8 mouse cellular contexts compared by ENCODE assay signal in genomic region chr11:78301357-78302084, GRCm38 (mm10). TPM values are rescaled to one million over a fixed set of nuclear protein-coding genes. Genes with fewer than 3 reads are reported as not detected.
DNase-seq lines count a peak whose midpoint lies in the region; ATAC-seq and TF ChIP-seq lines count a peak whose summit lies in the region.

TSS of gene Spag5 (plus strand) at chr11:78301529.

- peak within 1 kb of the TSS; percentile 84 for H3K4me3 ChIP-seq in gastrocnemius, adult 2 months
- peak within 1 kb of the TSS; percentile 65 for H3K4me3 ChIP-seq in hindbrain, postnatal 0 days (ENCODE audit: low read length)
- peak within 1 kb of the TSS; percentile 51 for H3K4me3 ChIP-seq in left cerebral cortex, adult 2 months

- H3K27me3 ChIP-seq in hindbrain, postnatal 0 days (ENCODE audit: insufficient read depth, low read length) = no peaks in the 10 kb centered on the region

- intact Hi-C loops in gastrocnemius, adult 2 months (cut with DNase I) = no loop called here
- intact Hi-C loops in left cerebral cortex, adult 2 months (cut with DNase I) = no loop called here

- peak; percentile 100 for ATAC-seq in common myeloid progenitor, adult 5-6 weeks (replicated peaks; ENCODE audit: low read depth, poor library complexity, severe bottlenecking)
- peak; percentile 100 for ATAC-seq in hindbrain, postnatal 0 days
- ATAC-seq in megakaryocyte, adult 5-6 weeks (ENCODE audit: poor library complexity, severe bottlenecking) = peak; percentile 100

- H3K36me3 ChIP-seq in hindbrain, postnatal 0 days (ENCODE audit: insufficient read depth, low read length) = no peaks in the 10 kb centered on the region

- DNase-seq in ZHBTc4 (ENCODE audit: low read depth, low spot score) = peak; percentile 96
- peak; percentile 94 for DNase-seq in gastrocnemius, adult 2 months
- peak; percentile 94 for DNase-seq in hindbrain, postnatal 0 days (ENCODE audit: low spot score)
- DNase-seq in left cerebral cortex, adult 2 months (ENCODE audit: extremely low spot score in 1 of 2, low spot score in 2 of 2) = peak; percentile 88 to 91
- peak; percentile 90 to 92 for DNase-seq in right cerebral cortex, adult 2 months (ENCODE audit: low spot score in 2 of 2)
- DNase-seq in urinary bladder, postnatal 14 days (ENCODE audit: low spot score) = peak; percentile 89

- 0 out of 2 replicates have a peak, but pooled peaks cover 3% of the 10 kb centered on the region for H3K4me1 ChIP-seq in hindbrain, postnatal 0 days (ENCODE audit: insufficient read depth, low read length)

- peak within 1 kb of the TSS; percentile 100 for H3K4me2 ChIP-seq in hindbrain, postnatal 0 days (ENCODE audit: low read depth, low read length)

- peak within 1 kb of the TSS; percentile 87 for H3K27ac ChIP-seq in gastrocnemius, adult 2 months
- peak within 1 kb of the TSS; percentile 38 for H3K27ac ChIP-seq in hindbrain, postnatal 0 days
- peak within 1 kb of the TSS; percentile 66 for H3K27ac ChIP-seq in left cerebral cortex, adult 2 months

- no peaks in the 10 kb centered on the region for H3K9me3 ChIP-seq in hindbrain, postnatal 0 days (ENCODE audit: low read length)

- TF ChIP-seq CTCF in gastrocnemius, adult 2 months (IDR thresholded peaks at IDR 0.05) = no peak
- TF ChIP-seq CTCF in hindbrain, postnatal 0 days (IDR thresholded peaks at IDR 0.05; ENCODE audit: low read depth) = no peak
- TF ChIP-seq CTCF in left cerebral cortex, adult 2 months (IDR thresholded peaks at IDR 0.05) = no peak; the same call in 1 of the 2 replicates

- peak within 1 kb of the TSS; percentile 47; the same call in 1 of the 2 replicates for H3K9ac ChIP-seq in hindbrain, postnatal 0 days (replicated peaks; ENCODE audit: low read length)

- WGBS in hindbrain, postnatal 0 days = under 1% methylated on average over 49 of the region's 49 CpGs

RNA-seq across cellular contexts. Expression of gene Spag5, which starts in this region (rescaled TPM):
- total RNA-seq in common myeloid progenitor, adult 5-6 weeks (2017) = 45.9 and 52.4 TPM in 2 replicates
- total RNA-seq in gastrocnemius, adult 2 months (2021) = 1 to 10 TPM in 1 of 2 experiments, under 1 TPM in 1; 0.81 to 2.0 TPM
- total RNA-seq in hindbrain, postnatal 0 days (2014; rRNA removed) = 26.7 and 31.4 TPM in 2 replicates
- 9.1 and 9.9 TPM in 2 replicates for polyA plus RNA-seq in hindbrain, postnatal 0 days (2015; fragmentation: Nextera tagmentation; extraction: Ambion mirVana)
- 10 to 100 TPM; 12.1 to 16.1 TPM for total RNA-seq in left cerebral cortex, adult 2 months (2021)
- 23.6 and 31.6 TPM in 2 replicates for total RNA-seq in megakaryocyte, adult 5-6 weeks (2015)
- total RNA-seq in megakaryocyte, adult 5-6 weeks (2017) = 60.7 and 63.2 TPM in 2 replicates

Comparison
In these comparisons a context has a peak if more than half of its experiments do, and no peak if none do; other contexts are left out.
1. Peak in every context shown above with its lines: DNase-seq, ATAC-seq, H3K4me3 ChIP-seq and H3K27ac ChIP-seq.